Mouse (Mus musculus): Measurements from ENCODE around the gene Cep104. TPM values are rescaled to one million over a fixed set of nuclear protein-coding genes. Genes with fewer than 3 reads are reported as not detected.

Cep104 gene
- polyA plus RNA-seq, 1 experiment from 2014 or later, result 21.1 TPM

Other genes starting within 250 kb of the Cep104 start
- 131 and 150 TPM in 2 replicates for gene A430005L14Rik, start 18.0 kb upstream of the Cep104 start, polyA plus RNA-seq (2016; fragmentation: Nextera tagmentation; extraction: Ambion mirVana)
- 12.0 and 14.9 TPM in 2 replicates for gene Dffb, start 68 bp upstream of the Cep104 start, polyA plus RNA-seq (2016; fragmentation: Nextera tagmentation; extraction: Ambion mirVana)
- 20.2 and 25.3 TPM in 2 replicates for gene Lrrc47, start 36.5 kb downstream of the Cep104 start, polyA plus RNA-seq (2016; fragmentation: Nextera tagmentation; extraction: Ambion mirVana)
- gene Smim1, start 51.0 kb downstream of the Cep104 start, polyA plus RNA-seq (2016; fragmentation: Nextera tagmentation; extraction: Ambion mirVana), result 25.9 and 32.9 TPM in 2 replicates
- gene Ccdc27, start 67.5 kb downstream of the Cep104 start, polyA plus RNA-seq (2016; fragmentation: Nextera tagmentation; extraction: Ambion mirVana), result not detected in 2 replicates
- gene Trp73, start 165.0 kb downstream of the Cep104 start, polyA plus RNA-seq (2016; fragmentation: Nextera tagmentation; extraction: Ambion mirVana), result 1.8 and 2.7 TPM in 2 replicates
- 44.3 and 52.6 TPM in 2 replicates for gene Wrap73, start 167.2 kb downstream of the Cep104 start, polyA plus RNA-seq (2016; fragmentation: Nextera tagmentation; extraction: Ambion mirVana)
- 122 and 150 TPM in 2 replicates for gene Tprgl, start 185.5 kb downstream of the Cep104 start, polyA plus RNA-seq (2016; fragmentation: Nextera tagmentation; extraction: Ambion mirVana)
- 28.2 and 29.2 TPM in 2 replicates for gene Megf6, start 195.5 kb downstream of the Cep104 start, polyA plus RNA-seq (2016; fragmentation: Nextera tagmentation; extraction: Ambion mirVana)